Mouse (Mus musculus): ENCODE data around the gene Mdm2. TPM values are rescaled to one million over a fixed set of nuclear protein-coding genes. Genes with fewer than 3 reads are reported as not detected.
A peak's percentile ranks its signal among the peaks of the same experiment; 100 is the strongest.

The Mdm2 gene
- total and polyA plus RNA-seq, 2 experiments: 18.2 to 24.6 TPM

- no peaks in the 10 kb centered on the region for H3K79me2 ChIP-seq (ENCODE audit: control insufficient read depth, insufficient read depth, low read length)
- no peak overlapping the region for H3K27ac ChIP-seq (replicated peaks; ENCODE audit: insufficient read depth, low read depth, low read length)
- DNase-seq (ENCODE audit: extremely low read depth, low read depth, low spot score): peak; percentile 27
- H3K36me3 ChIP-seq (ENCODE audit: control insufficient read depth, insufficient read depth, low read length): no peaks in the 10 kb centered on the region
- WGBS: 74% methylated on average over 11 of the region's 11 CpGs
- no peak overlapping the region for H3K4me3 ChIP-seq (ENCODE audit: insufficient read depth, low read depth, low read length)
- peaks cover 1% of the 10 kb centered on the region; the same call in 1 of the 2 replicates for H3K4me1 ChIP-seq (ENCODE audit: control insufficient read depth, insufficient read depth, low read length)
- no peaks in the 10 kb centered on the region for H3K27me3 ChIP-seq (ENCODE audit: control insufficient read depth, insufficient read depth, low read length)
- H3K9ac ChIP-seq (ENCODE audit: low read depth, low read length): no peak overlapping the region
- TF ChIP-seq CTCF (IDR thresholded peaks at IDR 0.05; ENCODE audit: low read depth, low read length) (no peak), POLR2A (IDR thresholded peaks at IDR 0.05; ENCODE audit: extremely low read depth, insufficient read depth, low read length) (no peak)
Observed at GRCm38 (mm10) chr10:117649292-117650041, 61.1 kb downstream of the Mdm2 start.

DNA sequence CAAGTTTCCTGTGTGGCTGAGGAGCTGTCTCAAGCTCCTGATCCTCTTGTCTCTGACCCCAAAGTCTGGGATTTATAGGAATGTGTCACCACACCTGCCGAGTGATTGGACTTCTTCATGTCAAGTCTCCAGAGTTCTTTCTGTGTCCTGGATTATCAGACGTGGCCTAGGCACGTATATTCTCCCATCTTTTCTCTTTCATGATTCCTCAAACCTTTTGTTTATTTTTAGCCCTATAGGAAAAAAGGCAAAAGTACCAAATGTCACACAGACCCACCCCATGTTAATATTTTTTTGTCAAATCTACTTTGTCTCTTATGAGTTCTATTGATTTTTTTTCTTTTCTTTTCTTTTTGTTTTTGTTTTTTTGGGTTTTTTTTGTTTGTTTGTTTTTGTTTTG, 61.9 kb downstream of the Mdm2 start:
- no peak for DNase-seq (ENCODE audit: extremely low read depth, low read depth, low spot score)
- no peak overlapping the region for H3K27ac ChIP-seq (replicated peaks; ENCODE audit: insufficient read depth, low read depth, low read length)
- 88% methylated on average over 3 of the region's 3 CpGs for WGBS
- no peaks in the 10 kb centered on the region for H3K4me1 ChIP-seq (ENCODE audit: control insufficient read depth, insufficient read depth, low read length)
- H3K27me3 ChIP-seq (ENCODE audit: control insufficient read depth, insufficient read depth, low read length): no peaks in the 10 kb centered on the region
- no peak overlapping the region for H3K4me3 ChIP-seq (ENCODE audit: insufficient read depth, low read depth, low read length)
- H3K79me2 ChIP-seq (ENCODE audit: control insufficient read depth, insufficient read depth, low read length): no peaks in the 10 kb centered on the region
- no peaks in the 10 kb centered on the region for H3K36me3 ChIP-seq (ENCODE audit: control insufficient read depth, insufficient read depth, low read length)
- no peak for TF ChIP-seq CTCF (IDR thresholded peaks at IDR 0.05; ENCODE audit: low read depth, low read length)
- TF ChIP-seq POLR2A (IDR thresholded peaks at IDR 0.05; ENCODE audit: extremely low read depth, insufficient read depth, low read length): no peak
- H3K9ac ChIP-seq (ENCODE audit: low read depth, low read length): no peak overlapping the region

DNA sequence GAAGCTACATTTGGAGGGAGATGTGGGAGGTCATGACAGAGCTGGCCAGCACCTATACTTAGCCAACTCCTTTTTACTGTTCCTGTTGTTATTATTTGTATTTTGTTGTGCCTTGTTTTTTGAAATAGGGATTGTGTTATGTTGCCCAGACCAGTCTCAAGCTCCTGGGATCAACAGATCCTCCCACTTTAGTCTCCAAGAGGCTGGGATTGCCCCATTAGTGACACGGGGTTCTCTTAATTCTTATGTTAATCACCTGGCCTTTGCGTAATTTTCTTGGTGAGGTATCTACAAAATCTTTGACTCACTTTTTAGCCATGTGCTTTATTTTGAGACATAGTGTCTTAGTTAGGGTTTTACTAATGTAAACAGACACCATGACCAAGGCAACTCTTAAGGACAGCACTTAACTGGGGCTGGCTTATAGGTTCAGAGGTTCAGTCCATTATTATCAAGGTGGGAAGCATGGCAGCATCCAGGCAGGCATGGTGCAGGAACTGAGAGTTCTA, 62.5 kb downstream of the Mdm2 start:
- TF ChIP-seq POLR2A (IDR thresholded peaks at IDR 0.05; ENCODE audit: extremely low read depth, insufficient read depth, low read length) (no peak), CTCF (IDR thresholded peaks at IDR 0.05; ENCODE audit: low read depth, low read length) (no peak)
- H3K27me3 ChIP-seq (ENCODE audit: control insufficient read depth, insufficient read depth, low read length): no peaks in the 10 kb centered on the region
- H3K4me1 ChIP-seq (ENCODE audit: control insufficient read depth, insufficient read depth, low read length): no peaks in the 10 kb centered on the region
- H3K4me3 ChIP-seq (ENCODE audit: insufficient read depth, low read depth, low read length): no peak overlapping the region
- H3K36me3 ChIP-seq (ENCODE audit: control insufficient read depth, insufficient read depth, low read length): no peaks in the 10 kb centered on the region
- H3K27ac ChIP-seq (replicated peaks; ENCODE audit: insufficient read depth, low read depth, low read length): no peak overlapping the region
- H3K79me2 ChIP-seq (ENCODE audit: control insufficient read depth, insufficient read depth, low read length): no peaks in the 10 kb centered on the region
- no peak for DNase-seq (ENCODE audit: extremely low read depth, low read depth, low spot score)
- 99% methylated on average over 2 of the region's 2 CpGs for WGBS
- H3K9ac ChIP-seq (ENCODE audit: low read depth, low read length): no peak overlapping the region

DNA sequence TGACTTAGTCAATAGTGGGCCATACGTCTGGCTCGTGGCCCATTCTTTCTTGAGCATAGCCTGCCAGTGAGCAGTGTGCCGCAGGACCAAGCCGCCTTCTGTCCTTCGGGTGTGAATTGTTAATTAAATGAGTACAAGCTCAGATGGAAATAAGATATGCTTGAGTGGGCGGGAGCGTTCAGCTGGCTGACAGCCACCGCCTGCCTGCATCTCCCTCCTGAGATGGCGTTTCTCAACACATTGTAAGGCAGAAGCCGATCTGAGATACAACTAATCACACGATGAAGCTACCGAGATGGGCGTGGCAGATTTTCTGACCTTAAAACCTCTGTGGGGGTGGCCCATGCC, 63.4 kb downstream of the Mdm2 start:
- H3K4me3 ChIP-seq (ENCODE audit: insufficient read depth, low read depth, low read length): no peak overlapping the region
- H3K36me3 ChIP-seq (ENCODE audit: control insufficient read depth, insufficient read depth, low read length): no peaks in the 10 kb centered on the region
- 92% methylated on average over 13 of the region's 13 CpGs for WGBS
- no peak for DNase-seq (ENCODE audit: extremely low read depth, low read depth, low spot score)
- H3K79me2 ChIP-seq (ENCODE audit: control insufficient read depth, insufficient read depth, low read length): no peaks in the 10 kb centered on the region
- H3K27me3 ChIP-seq (ENCODE audit: control insufficient read depth, insufficient read depth, low read length): no peaks in the 10 kb centered on the region
- no peak overlapping the region for H3K9ac ChIP-seq (ENCODE audit: low read depth, low read length)
- no peak overlapping the region for H3K27ac ChIP-seq (replicated peaks; ENCODE audit: insufficient read depth, low read depth, low read length)
- H3K4me1 ChIP-seq (ENCODE audit: control insufficient read depth, insufficient read depth, low read length): no peaks in the 10 kb centered on the region
- TF ChIP-seq POLR2A (IDR thresholded peaks at IDR 0.05; ENCODE audit: extremely low read depth, insufficient read depth, low read length) (no peak), CTCF (IDR thresholded peaks at IDR 0.05; ENCODE audit: low read depth, low read length) (no peak)

- H3K36me3 ChIP-seq (ENCODE audit: control insufficient read depth, insufficient read depth, low read length): no peaks in the 10 kb centered on the region
- no peak overlapping the region for H3K4me3 ChIP-seq (ENCODE audit: insufficient read depth, low read depth, low read length)
- no peaks in the 10 kb centered on the region for H3K27me3 ChIP-seq (ENCODE audit: control insufficient read depth, insufficient read depth, low read length)
- WGBS: 94% methylated on average over 5 of the region's 5 CpGs
- H3K79me2 ChIP-seq (ENCODE audit: control insufficient read depth, insufficient read depth, low read length): no peaks in the 10 kb centered on the region
- no peak for TF ChIP-seq POLR2A (IDR thresholded peaks at IDR 0.05; ENCODE audit: extremely low read depth, insufficient read depth, low read length)
- H3K9ac ChIP-seq (ENCODE audit: low read depth, low read length): no peak overlapping the region
- no peaks in the 10 kb centered on the region for H3K4me1 ChIP-seq (ENCODE audit: control insufficient read depth, insufficient read depth, low read length)
- DNase-seq (ENCODE audit: extremely low read depth, low read depth, low spot score): no peak
- no peak overlapping the region for H3K27ac ChIP-seq (replicated peaks; ENCODE audit: insufficient read depth, low read depth, low read length)
Observed at GRCm38 (mm10) chr10:117646482-117647157, 63.9 kb downstream of the Mdm2 start.

DNA sequence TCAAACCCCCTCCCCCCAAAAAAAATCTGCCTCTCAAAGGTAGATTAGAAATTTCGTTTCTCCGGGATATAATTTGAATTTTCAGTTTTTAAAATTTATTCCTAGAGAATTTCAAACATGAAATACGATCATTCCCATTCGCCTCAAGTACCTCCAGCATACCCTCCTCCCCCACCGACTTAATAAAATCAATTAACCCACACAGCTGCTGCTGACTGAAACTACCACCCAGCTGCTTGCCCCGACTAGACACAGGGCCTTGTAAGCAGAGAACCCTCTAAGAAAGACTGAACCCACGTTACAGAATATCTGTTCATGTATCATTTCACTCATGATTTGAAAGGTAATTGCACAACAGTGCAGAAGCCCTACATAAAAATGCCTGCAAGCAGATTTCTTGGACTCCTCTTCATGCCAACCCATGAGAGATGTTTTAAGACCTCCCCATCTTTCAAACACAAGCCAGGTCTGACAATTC, 65.0 kb downstream of the Mdm2 start:
- H3K36me3 ChIP-seq (ENCODE audit: control insufficient read depth, insufficient read depth, low read length): no peaks in the 10 kb centered on the region
- H3K9ac ChIP-seq (ENCODE audit: low read depth, low read length): no peak overlapping the region
- TF ChIP-seq POLR2A (IDR thresholded peaks at IDR 0.05; ENCODE audit: extremely low read depth, insufficient read depth, low read length): no peak
- no peak for TF ChIP-seq CTCF (IDR thresholded peaks at IDR 0.05; ENCODE audit: low read depth, low read length)
- H3K27ac ChIP-seq (replicated peaks; ENCODE audit: insufficient read depth, low read depth, low read length): no peak overlapping the region
- H3K79me2 ChIP-seq (ENCODE audit: control insufficient read depth, insufficient read depth, low read length): no peaks in the 10 kb centered on the region
- 85% methylated on average over 7 of the region's 7 CpGs for WGBS
- H3K4me1 ChIP-seq (ENCODE audit: control insufficient read depth, insufficient read depth, low read length): no peaks in the 10 kb centered on the region
- no peak for DNase-seq (ENCODE audit: extremely low read depth, low read depth, low spot score)
- no peak overlapping the region for H3K4me3 ChIP-seq (ENCODE audit: insufficient read depth, low read depth, low read length)
- H3K27me3 ChIP-seq (ENCODE audit: control insufficient read depth, insufficient read depth, low read length): no peaks in the 10 kb centered on the region
